Mouse (Mus musculus): ENCODE measurements around the gene Tbxas1. TPM values are rescaled to one million over a fixed set of nuclear protein-coding genes. Genes with fewer than 3 reads are reported as not detected.
A peak's percentile ranks its signal among the peaks of the same experiment; 100 is the strongest.

Tbxas1 gene
- polyA plus RNA-seq, 1 experiment from 2014 or later = 2.2 TPM

DNA sequence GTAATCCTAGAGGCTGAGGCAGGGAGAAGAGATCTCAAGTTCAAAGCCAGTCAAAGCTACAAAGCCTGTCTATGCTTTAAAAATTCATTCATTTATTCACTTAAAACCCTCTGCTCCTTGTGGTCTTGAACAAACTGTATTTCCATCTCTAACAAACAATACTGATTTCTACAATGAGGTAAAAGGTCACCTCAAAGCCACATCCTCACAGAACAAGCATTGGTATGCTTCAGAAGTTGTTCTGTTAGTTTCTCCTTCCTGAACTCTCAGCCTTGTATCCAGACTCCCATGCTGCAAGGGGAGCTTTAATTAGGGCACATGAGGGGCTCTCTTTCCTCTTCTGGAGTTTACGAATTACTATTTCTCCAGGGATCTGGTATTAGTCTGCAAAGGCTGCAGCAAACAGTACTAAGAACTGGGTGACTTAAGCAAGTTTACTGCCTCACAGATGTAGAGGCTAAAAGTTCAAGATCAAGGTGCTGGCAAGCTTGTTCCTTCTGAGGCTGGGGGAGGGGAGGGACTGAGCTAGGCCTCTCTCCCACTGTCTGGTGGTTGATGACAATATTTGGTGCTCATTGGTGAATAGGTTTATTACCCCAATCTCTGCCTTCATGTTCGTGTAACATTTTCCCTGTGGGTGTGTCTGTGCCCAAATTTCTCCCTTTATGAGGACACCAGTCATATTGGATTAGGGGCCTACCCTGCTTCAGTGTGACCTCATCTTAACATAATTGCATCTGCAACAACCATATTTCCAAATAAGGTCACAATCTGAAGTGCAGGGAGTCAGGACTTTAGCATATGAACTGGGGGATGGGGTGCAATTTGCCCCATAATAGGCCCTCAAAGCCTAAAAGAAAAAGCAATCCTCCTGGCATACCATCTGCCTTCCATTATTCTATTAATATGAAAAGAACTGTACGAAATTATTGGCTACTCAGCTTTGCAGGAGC lies 27.0 kb upstream of the Tbxas1 start:
- Histone ChIP-seq H3K9me3 (ENCODE audit: control insufficient read depth, low read length) (no peaks in the 10 kb centered on the region), H3K9ac (no peak overlapping the region), H3K36me3 (replicated peaks; ENCODE audit: control insufficient read depth, insufficient read depth) (no peaks in the 10 kb centered on the region), H3K27ac (peak overlapping the region; percentile 30; the same call in 1 of the 2 replicates), H3K27me3 (ENCODE audit: control insufficient read depth, insufficient read depth, low read length) (no peaks in the 10 kb centered on the region), H3K4me3 (replicated peaks; ENCODE audit: low read length) (no peak overlapping the region), H3K4me2 (replicated peaks) (no peak overlapping the region), H3K4me1 (replicated peaks; ENCODE audit: control insufficient read depth, insufficient read depth, low read length) (peaks cover 42% of the 10 kb centered on the region)
- no peak for ATAC-seq (ENCODE audit: low FRiP score)
- no peak for DNase-seq (ENCODE audit: low spot score)
- 41% methylated on average over 3 of the region's 3 CpGs for WGBS

DNA sequence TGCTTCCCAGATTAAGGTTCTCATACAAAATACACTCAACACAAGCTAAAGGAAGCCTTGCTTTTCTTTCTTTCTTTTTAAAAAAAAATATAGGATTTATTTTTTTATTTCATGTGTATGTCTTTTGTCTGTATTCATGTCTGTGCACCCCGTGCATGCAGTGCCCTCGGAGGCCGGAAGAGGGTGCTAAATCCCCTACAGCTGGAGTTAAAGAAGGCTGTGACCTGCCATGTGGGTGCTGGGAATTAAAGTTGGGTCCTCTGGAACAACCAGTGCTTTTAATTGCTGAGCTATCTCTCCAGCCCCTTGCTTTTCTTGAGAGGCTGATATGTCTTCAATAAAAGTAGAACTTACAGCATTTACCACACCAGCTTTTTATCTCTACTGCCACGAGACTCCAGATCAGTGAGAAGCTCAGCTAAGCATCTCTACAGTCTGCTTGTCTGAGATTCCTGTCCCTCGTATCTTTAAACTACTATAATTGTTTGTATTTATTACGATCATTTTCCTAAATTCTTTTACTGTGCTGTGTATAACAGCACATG lies 24.4 kb upstream of the Tbxas1 start:
- H3K4me2 ChIP-seq (replicated peaks) = no peak overlapping the region
- H3K27me3 ChIP-seq (ENCODE audit: control insufficient read depth, insufficient read depth, low read length) = no peaks in the 10 kb centered on the region
- peaks cover 46% of the 10 kb centered on the region for H3K4me1 ChIP-seq (replicated peaks; ENCODE audit: control insufficient read depth, insufficient read depth, low read length)
- no peak overlapping the region for H3K27ac ChIP-seq
- WGBS = 96% methylated on average over 6 of the region's 6 CpGs
- ATAC-seq (ENCODE audit: low FRiP score) (no peak), DNase-seq (ENCODE audit: low spot score) (no peak)
- no peak overlapping the region for H3K9ac ChIP-seq
- no peaks in the 10 kb centered on the region for H3K36me3 ChIP-seq (replicated peaks; ENCODE audit: control insufficient read depth, insufficient read depth)
- H3K4me3 ChIP-seq (replicated peaks; ENCODE audit: low read length) = no peak overlapping the region
- no peaks in the 10 kb centered on the region for H3K9me3 ChIP-seq (ENCODE audit: control insufficient read depth, low read length)

DNA sequence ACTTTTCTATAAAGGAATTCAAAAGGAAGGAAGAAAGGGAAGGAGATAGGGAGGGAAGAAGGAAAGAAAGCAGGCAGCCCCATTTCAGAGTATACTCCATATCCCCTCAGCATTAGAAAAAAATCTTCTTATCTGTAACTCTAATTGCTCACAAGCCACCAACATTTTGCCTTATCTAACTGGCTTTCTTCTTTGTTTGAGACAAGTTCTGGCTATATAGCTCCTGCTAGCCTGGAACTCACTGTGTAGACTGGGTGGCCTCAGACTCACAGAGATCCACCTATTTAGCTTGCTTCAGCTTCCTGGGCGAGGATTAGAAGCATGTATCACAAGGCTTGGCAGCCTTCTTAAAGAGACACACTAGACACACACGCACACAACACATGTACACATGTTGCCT lies 23.5 kb upstream of the Tbxas1 start:
- H3K4me1 ChIP-seq (replicated peaks; ENCODE audit: control insufficient read depth, insufficient read depth, low read length) = peaks cover 36% of the 10 kb centered on the region
- H3K9me3 ChIP-seq (ENCODE audit: control insufficient read depth, low read length) = no peaks in the 10 kb centered on the region
- H3K9ac ChIP-seq = no peak overlapping the region
- no peaks in the 10 kb centered on the region for H3K36me3 ChIP-seq (replicated peaks; ENCODE audit: control insufficient read depth, insufficient read depth)
- no peak overlapping the region for H3K4me2 ChIP-seq (replicated peaks)
- H3K4me3 ChIP-seq (replicated peaks; ENCODE audit: low read length) = no peak overlapping the region
- no peak overlapping the region for H3K27ac ChIP-seq
- no peaks in the 10 kb centered on the region for H3K27me3 ChIP-seq (ENCODE audit: control insufficient read depth, insufficient read depth, low read length)
- no peak for DNase-seq (ENCODE audit: low spot score)
- 90% methylated on average over 2 of the region's 2 CpGs for WGBS
- no peak for ATAC-seq (ENCODE audit: low FRiP score)

DNA sequence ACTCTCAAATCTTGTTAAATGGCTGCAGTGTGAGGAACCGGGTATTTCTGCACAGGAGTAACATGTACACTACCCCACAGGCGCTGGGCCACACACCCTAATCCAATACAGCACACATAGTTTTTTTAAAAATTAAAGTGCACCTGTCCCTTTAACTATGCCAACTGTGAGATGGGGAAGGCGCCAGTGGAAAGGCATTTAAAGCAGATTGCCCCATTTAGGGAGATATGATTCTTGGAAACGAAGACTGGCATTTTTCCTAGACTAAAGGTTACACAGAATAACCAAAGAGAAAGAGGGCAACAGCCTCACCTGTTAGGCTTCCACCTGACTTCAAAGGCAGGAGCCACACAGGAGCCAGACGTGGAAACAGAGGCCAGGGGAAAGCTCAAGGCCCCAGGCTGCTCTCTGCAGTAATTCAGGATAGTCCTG lies 21.6 kb upstream of the Tbxas1 start:
- no peaks in the 10 kb centered on the region for H3K27me3 ChIP-seq (ENCODE audit: control insufficient read depth, insufficient read depth, low read length)
- 80% methylated on average over 5 of the region's 5 CpGs for WGBS
- H3K4me1 ChIP-seq (replicated peaks; ENCODE audit: control insufficient read depth, insufficient read depth, low read length) = peaks cover 22% of the 10 kb centered on the region
- no peaks in the 10 kb centered on the region for H3K9me3 ChIP-seq (ENCODE audit: control insufficient read depth, low read length)
- no peak overlapping the region for H3K4me2 ChIP-seq (replicated peaks)
- DNase-seq (ENCODE audit: low spot score) (no peak), ATAC-seq (ENCODE audit: low FRiP score) (no peak)
- H3K4me3 ChIP-seq (replicated peaks; ENCODE audit: low read length) = no peak overlapping the region
- no peaks in the 10 kb centered on the region for H3K36me3 ChIP-seq (replicated peaks; ENCODE audit: control insufficient read depth, insufficient read depth)
- H3K9ac ChIP-seq = no peak overlapping the region
- no peak overlapping the region for H3K27ac ChIP-seq

DNA sequence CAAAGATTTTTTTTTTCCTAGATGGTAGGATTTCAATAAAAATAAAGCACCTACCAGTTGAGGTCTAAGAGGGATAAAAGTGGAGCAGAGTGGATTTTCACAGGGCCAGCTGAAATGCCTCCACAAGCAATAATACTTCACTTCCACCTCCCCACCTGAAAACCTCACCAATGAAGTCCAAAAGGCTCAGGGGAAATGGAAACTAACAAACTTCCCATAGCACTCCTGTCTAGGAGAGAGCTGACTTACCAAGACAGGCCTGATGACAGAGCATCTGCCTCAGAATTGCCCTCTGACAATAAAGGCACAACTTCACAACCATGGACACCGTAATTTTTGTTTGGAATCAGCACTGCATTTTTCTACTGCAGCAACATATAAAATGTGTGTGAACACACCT lies 15.4 kb upstream of the Tbxas1 start:
- whole genome bisulfite sequencing = 85% methylated on average over 1 of the region's 1 CpGs
- Histone ChIP-seq H3K36me3 (replicated peaks; ENCODE audit: control insufficient read depth, insufficient read depth) (no peaks in the 10 kb centered on the region), H3K27me3 (ENCODE audit: control insufficient read depth, insufficient read depth, low read length) (no peaks in the 10 kb centered on the region), H3K9me3 (ENCODE audit: control insufficient read depth, low read length) (no peaks in the 10 kb centered on the region), H3K27ac (no peak overlapping the region), H3K4me2 (replicated peaks) (no peak overlapping the region), H3K4me1 (replicated peaks; ENCODE audit: control insufficient read depth, insufficient read depth, low read length) (peaks cover 12% of the 10 kb centered on the region; the same call in 1 of the 2 replicates), H3K9ac (no peak overlapping the region), H3K4me3 (replicated peaks; ENCODE audit: low read length) (no peak overlapping the region)
- no peak for DNase-seq (ENCODE audit: low spot score)
- no peak for ATAC-seq (ENCODE audit: low FRiP score)

DNA sequence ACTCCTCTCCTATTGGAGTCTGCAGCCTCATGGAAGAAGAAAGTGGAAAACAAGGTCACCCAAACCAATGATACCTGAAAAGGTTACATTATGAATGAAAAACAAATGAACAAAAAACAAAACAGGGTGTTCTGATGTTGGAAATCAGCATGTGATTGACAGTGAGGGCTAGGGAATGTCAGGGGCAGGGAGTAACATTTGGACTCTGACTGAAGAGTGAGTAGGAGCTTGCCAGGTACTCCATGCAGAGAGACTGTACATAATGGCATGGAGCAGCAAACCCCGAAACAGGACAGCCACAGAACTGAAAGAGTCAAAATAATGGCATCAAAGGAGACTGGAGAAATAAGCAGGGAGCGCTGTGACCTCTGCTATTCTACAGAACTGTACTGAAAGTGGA lies 14.9 kb upstream of the Tbxas1 start:
- Histone ChIP-seq H3K4me3 (replicated peaks; ENCODE audit: low read length) (no peak overlapping the region), H3K9me3 (ENCODE audit: control insufficient read depth, low read length) (no peaks in the 10 kb centered on the region), H3K27me3 (ENCODE audit: control insufficient read depth, insufficient read depth, low read length) (no peaks in the 10 kb centered on the region), H3K27ac (no peak overlapping the region), H3K36me3 (replicated peaks; ENCODE audit: control insufficient read depth, insufficient read depth) (no peaks in the 10 kb centered on the region), H3K9ac (no peak overlapping the region), H3K4me2 (replicated peaks) (no peak overlapping the region), H3K4me1 (replicated peaks; ENCODE audit: control insufficient read depth, insufficient read depth, low read length) (peaks cover 12% of the 10 kb centered on the region; the same call in 1 of the 2 replicates)
- no peak for ATAC-seq (ENCODE audit: low FRiP score)
- WGBS = 94% methylated on average over 2 of the region's 2 CpGs
- DNase-seq (ENCODE audit: low spot score) = no peak

DNA sequence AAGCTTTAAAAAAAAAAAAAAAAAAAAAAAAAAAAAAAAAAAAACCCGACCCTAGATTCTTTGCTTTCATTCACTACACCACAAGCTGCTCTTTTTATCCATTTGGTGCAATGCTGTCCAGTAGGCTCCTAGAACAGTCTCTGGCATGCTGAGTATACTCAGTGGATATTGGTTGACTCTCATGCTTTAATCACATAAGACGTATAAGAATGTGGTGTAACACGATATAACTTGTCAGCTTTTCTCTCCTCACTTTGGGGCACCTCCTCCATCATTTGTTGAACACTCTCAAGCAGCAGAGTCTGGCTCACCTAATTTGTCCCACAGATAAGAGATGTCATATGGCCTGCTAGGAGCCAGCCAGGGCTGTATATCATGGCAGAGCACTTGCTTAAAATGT lies 11.6 kb upstream of the Tbxas1 start:
- H3K9ac ChIP-seq = no peak overlapping the region
- H3K27me3 ChIP-seq (ENCODE audit: control insufficient read depth, insufficient read depth, low read length) = no peaks in the 10 kb centered on the region
- H3K27ac ChIP-seq = no peak overlapping the region
- H3K4me3 ChIP-seq (replicated peaks; ENCODE audit: low read length) = no peak overlapping the region
- WGBS = 76% methylated on average over 3 of the region's 3 CpGs
- H3K4me1 ChIP-seq (replicated peaks; ENCODE audit: control insufficient read depth, insufficient read depth, low read length) = peaks cover 25% of the 10 kb centered on the region; the same call in 1 of the 2 replicates
- H3K36me3 ChIP-seq (replicated peaks; ENCODE audit: control insufficient read depth, insufficient read depth) = no peaks in the 10 kb centered on the region
- H3K4me2 ChIP-seq (replicated peaks) = no peak overlapping the region
- DNase-seq (ENCODE audit: low spot score) (no peak), ATAC-seq (ENCODE audit: low FRiP score) (no peak)
- no peaks in the 10 kb centered on the region for H3K9me3 ChIP-seq (ENCODE audit: control insufficient read depth, low read length)

DNA sequence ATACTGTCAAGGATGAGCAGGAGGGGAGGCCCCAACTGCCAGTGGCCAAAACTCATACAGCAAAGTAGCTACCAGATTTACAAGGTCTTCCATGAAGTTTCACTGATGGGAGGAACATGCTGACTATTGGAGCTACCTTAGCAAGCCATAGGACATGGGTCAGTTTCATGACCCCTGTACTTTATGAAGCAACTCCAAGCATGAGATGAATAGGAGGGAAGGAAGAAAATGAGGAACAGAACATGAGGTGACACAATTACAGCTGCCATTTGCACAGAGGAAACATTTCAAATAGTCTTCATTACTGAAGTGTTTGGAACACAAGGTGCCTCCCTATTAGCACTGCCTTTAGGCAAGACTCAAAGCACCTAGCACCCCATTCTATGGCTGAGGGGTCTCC lies 9.4 kb upstream of the Tbxas1 start:
- Histone ChIP-seq H3K4me2 (replicated peaks) (no peak overlapping the region), H3K36me3 (replicated peaks; ENCODE audit: control insufficient read depth, insufficient read depth) (no peaks in the 10 kb centered on the region), H3K4me3 (replicated peaks; ENCODE audit: low read length) (no peak overlapping the region), H3K4me1 (replicated peaks; ENCODE audit: control insufficient read depth, insufficient read depth, low read length) (peaks cover 25% of the 10 kb centered on the region; the same call in 1 of the 2 replicates), H3K27me3 (ENCODE audit: control insufficient read depth, insufficient read depth, low read length) (no peaks in the 10 kb centered on the region), H3K9me3 (ENCODE audit: control insufficient read depth, low read length) (no peaks in the 10 kb centered on the region), H3K27ac (no peak overlapping the region), H3K9ac (no peak overlapping the region)
- no peak for DNase-seq (ENCODE audit: low spot score)
- no peak for ATAC-seq (ENCODE audit: low FRiP score)

DNA sequence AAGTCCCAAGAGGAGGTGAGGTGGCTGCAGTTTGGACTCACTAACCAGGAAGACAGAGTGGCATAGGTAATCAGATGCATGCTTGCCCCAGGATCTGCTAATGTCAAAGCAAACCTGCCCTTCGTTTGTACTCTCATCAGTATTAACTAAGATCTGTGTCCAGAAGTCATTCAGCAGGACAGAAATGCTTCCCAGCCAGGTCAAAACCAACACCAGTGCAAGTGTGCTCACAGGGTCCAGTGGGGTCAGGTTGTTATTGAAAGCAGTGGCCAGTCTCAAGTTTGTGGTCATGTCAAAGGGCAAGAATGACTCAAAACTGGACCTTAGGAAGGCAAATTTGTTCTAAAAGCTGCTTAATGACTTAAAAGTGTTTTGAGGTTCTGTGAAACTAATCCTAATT lies 8.8 kb upstream of the Tbxas1 start:
- Histone ChIP-seq H3K27ac (no peak overlapping the region), H3K9me3 (ENCODE audit: control insufficient read depth, low read length) (no peaks in the 10 kb centered on the region), H3K4me3 (replicated peaks; ENCODE audit: low read length) (no peak overlapping the region), H3K36me3 (replicated peaks; ENCODE audit: control insufficient read depth, insufficient read depth) (no peaks in the 10 kb centered on the region), H3K9ac (no peak overlapping the region), H3K27me3 (ENCODE audit: control insufficient read depth, insufficient read depth, low read length) (no peaks in the 10 kb centered on the region), H3K4me1 (replicated peaks; ENCODE audit: control insufficient read depth, insufficient read depth, low read length) (peaks cover 30% of the 10 kb centered on the region), H3K4me2 (replicated peaks) (no peak overlapping the region)
- WGBS = 75% methylated on average over 1 of the region's 1 CpGs
- DNase-seq (ENCODE audit: low spot score) (no peak), ATAC-seq (ENCODE audit: low FRiP score) (no peak)

All from hindbrain, embryonic 14.5 days (tissue).